Mouse (Mus musculus) CD4-positive, CD25-positive, alpha-beta regulatory T cell, adult 9 weeks (primary cell): ENCODE measurements around the gene Havcr2. TPM values are rescaled to one million over a fixed set of nuclear protein-coding genes. Genes with fewer than 3 reads are reported as not detected.

Source experiments
- polyA plus RNA-seq: library from polyadenylated mRNA; unstranded; fragments of 100-300 nt; shearing (Covaris generic); gene quantifications from one replicate; pipeline ENCODE4 v1.2.1, GENCODE M21; 2017

Havcr2 gene
- polyA plus RNA-seq = 2.5 TPM

GRCm38 (mm10) chr11:46454453-46455045 lies at the start of gene Havcr2:
Gene Havcr2 (plus strand): TSS chr11:46454935.

GRCm38 (mm10) chr11:46436760-46437458 lies 17.8 kb upstream of the Havcr2 start, which contains the start of gene Med7:
Gene Med7 (plus strand): TSS chr11:46436925.

GRCm38 (mm10) chr11:46523912-46524311 lies 69.2 kb downstream of the Havcr2 start, which contains the start of gene Gm12169:
Gene Gm12169 (plus strand): TSS chr11:46524212.

Other genes with a start within 250 kb of the Havcr2 start
- gene Fndc9, start 219.4 kb upstream of the Havcr2 start, polyA plus RNA-seq = 0.91 TPM
- gene Cyfip2, start 142.1 kb upstream of the Havcr2 start, polyA plus RNA-seq = 169 TPM
- gene Itk, start 65.4 kb upstream of the Havcr2 start, polyA plus RNA-seq = 366 TPM
- gene Fam71b, start 58.4 kb upstream of the Havcr2 start, polyA plus RNA-seq = 0.25 TPM
- gene Med7, start 18.0 kb upstream of the Havcr2 start, polyA plus RNA-seq = 41.1 TPM
- not detected for gene Gm12169, start 69.3 kb downstream of the Havcr2 start, polyA plus RNA-seq
- not detected for gene BC053393, start 116.6 kb downstream of the Havcr2 start, polyA plus RNA-seq
- gene Dppa1, start 174.3 kb downstream of the Havcr2 start, polyA plus RNA-seq = not detected